Mouse (Mus musculus) G1E (cell line): ENCODE results near the gene Sox2.

ENCODE experiments used
- CTCF ChIP-seq: IDR thresholded peaks from 2 replicates; pipeline ENCODE4 v1.5.1; 2012; ENCODE audit warnings: low read depth, low read length, inconsistent platforms, mixed read lengths
- GATA1 ChIP-seq: IDR thresholded peaks from 2 replicates; pipeline ENCODE4 v1.6.1; 2012; ENCODE audit warnings: borderline replicate concordance, low read length, inconsistent platforms, mixed read lengths
- POLR2AphosphoS5 ChIP-seq: IDR thresholded peaks from 2 replicates; pipeline ENCODE4 v1.6.1; 2012; ENCODE audit warnings: low read depth, low read length, inconsistent platforms; ENCODE audit not compliant: insufficient replicate concordance

DNA sequence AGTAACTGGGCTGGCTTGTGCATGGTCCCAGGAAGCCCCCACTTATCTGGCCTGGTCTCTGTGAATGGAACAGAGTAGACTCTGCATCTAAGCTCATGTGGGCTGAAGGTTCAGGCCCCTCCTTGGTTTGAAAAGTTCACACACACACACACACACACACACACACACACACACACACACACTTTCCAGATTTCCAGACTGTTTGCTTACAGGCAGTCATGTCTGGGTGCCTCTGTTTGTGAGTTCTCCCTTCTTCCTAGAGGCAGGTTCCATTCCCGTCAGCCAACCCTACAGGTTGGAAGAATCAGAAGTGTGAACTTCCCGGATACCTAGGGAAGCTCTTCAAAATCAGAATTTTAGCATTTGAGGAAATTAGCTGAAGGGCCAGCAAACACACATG lies 17.0 kb downstream of the Sox2 start:
- no peak for TF ChIP-seq CTCF
- TF ChIP-seq POLR2AphosphoS5, result no peak
- TF ChIP-seq GATA1, result no peak
